In genomic region chr6:32397133-32397730, GRCm38 (mm10) we compare ENCODE assay signal across 8 mouse cellular contexts.
A peak's percentile ranks its signal among the peaks of the same experiment; 100 is the strongest.
DNase-seq lines count a peak whose midpoint lies in the region; ATAC-seq lines count a peak whose summit lies in the region.

No protein-coding gene starts in this region.

- H3K9ac ChIP-seq in hindbrain, embryonic 12.5 days: no peak overlapping the region
- H3K9ac ChIP-seq in embryonic facial prominence, embryonic 14.5 days (ENCODE audit: low read depth, low read length): no peak overlapping the region
- no peak overlapping the region for H3K9ac ChIP-seq in kidney, embryonic 14.5 days (ENCODE audit: low read depth, low read length)
- 0 out of 2 replicates have a peak overlapping the region, but pooled peaks have one; percentile 12 for H3K9ac ChIP-seq in limb, embryonic 12.5 days (replicated peaks)

- ATAC-seq in hindbrain, embryonic 12.5 days (ENCODE audit: low FRiP score): no peak
- peak; percentile 47; the same call in 1 of the 2 replicates for ATAC-seq in embryonic facial prominence, embryonic 14.5 days (ENCODE audit: low read depth)
- ATAC-seq in kidney, embryonic 14.5 days (ENCODE audit: low FRiP score, low TSS enrichment): peak; percentile 86
- no peak for ATAC-seq in limb, embryonic 12.5 days (ENCODE audit: insufficient number of reproducible peaks, insufficient read depth, low FRiP score, low TSS enrichment, low read depth)
- ATAC-seq in CD4-positive, CD25-positive, alpha-beta regulatory T cell, adult 4 months: no peak

- H3K36me3 ChIP-seq in hindbrain, embryonic 10.5 days: no peaks in the 10 kb centered on the region
- H3K36me3 ChIP-seq in hindbrain, embryonic 12.5 days: no peaks in the 10 kb centered on the region
- no peaks in the 10 kb centered on the region for H3K36me3 ChIP-seq in embryonic facial prominence, embryonic 14.5 days (ENCODE audit: control insufficient read depth, insufficient read depth, low read length)
- H3K36me3 ChIP-seq in kidney, embryonic 14.5 days (ENCODE audit: control insufficient read depth, insufficient read depth, low read length): no peaks in the 10 kb centered on the region
- no peaks in the 10 kb centered on the region for H3K36me3 ChIP-seq in limb, embryonic 12.5 days

- peak; percentile 45 for DNase-seq in hindbrain, embryonic 10.5 days (ENCODE audit: low spot score)
- DNase-seq in embryonic facial prominence, embryonic 14.5 days (ENCODE audit: low spot score): peak; percentile 70
- peak; percentile 95 for DNase-seq in heart, adult 9 months (ENCODE audit: low spot score in 2 of 2)
- DNase-seq in ovary, postnatal 14 days (ENCODE audit: low spot score): peak; percentile 85

- no peak overlapping the region for H3K4me2 ChIP-seq in hindbrain, embryonic 12.5 days (replicated peaks)
- H3K4me2 ChIP-seq in embryonic facial prominence, embryonic 14.5 days (ENCODE audit: low read depth, low read length): no peak overlapping the region
- H3K4me2 ChIP-seq in kidney, embryonic 14.5 days (replicated peaks; ENCODE audit: low read depth, low read length): no peak overlapping the region
- H3K4me2 ChIP-seq in limb, embryonic 12.5 days: no peak overlapping the region

- H3K27ac ChIP-seq in hindbrain, embryonic 10.5 days: peak overlapping the region; percentile 64
- H3K27ac ChIP-seq in hindbrain, embryonic 12.5 days: no peak overlapping the region
- no peak overlapping the region for H3K27ac ChIP-seq in embryonic facial prominence, embryonic 14.5 days (replicated peaks; ENCODE audit: low read depth, low read length)
- no peak overlapping the region for H3K27ac ChIP-seq in kidney, embryonic 14.5 days (ENCODE audit: low read depth, low read length)
- peak overlapping the region; percentile 53 for H3K27ac ChIP-seq in limb, embryonic 12.5 days

- no peaks in the 10 kb centered on the region for H3K27me3 ChIP-seq in hindbrain, embryonic 10.5 days (ENCODE audit: insufficient read depth, poor library complexity, severe bottlenecking)
- H3K27me3 ChIP-seq in hindbrain, embryonic 12.5 days: no peaks in the 10 kb centered on the region
- no peaks in the 10 kb centered on the region for H3K27me3 ChIP-seq in embryonic facial prominence, embryonic 14.5 days (replicated peaks; ENCODE audit: control insufficient read depth, insufficient read depth, low read length)
- no peaks in the 10 kb centered on the region for H3K27me3 ChIP-seq in kidney, embryonic 14.5 days (ENCODE audit: control insufficient read depth, insufficient read depth, low read length)
- no peaks in the 10 kb centered on the region for H3K27me3 ChIP-seq in limb, embryonic 12.5 days

- H3K9me3 ChIP-seq in hindbrain, embryonic 10.5 days: no peaks in the 10 kb centered on the region
- H3K9me3 ChIP-seq in hindbrain, embryonic 12.5 days (replicated peaks): no peaks in the 10 kb centered on the region
- no peaks in the 10 kb centered on the region for H3K9me3 ChIP-seq in embryonic facial prominence, embryonic 14.5 days (ENCODE audit: control insufficient read depth, low read length)
- no peaks in the 10 kb centered on the region for H3K9me3 ChIP-seq in kidney, embryonic 14.5 days (ENCODE audit: control insufficient read depth, low read length)
- no peaks in the 10 kb centered on the region for H3K9me3 ChIP-seq in limb, embryonic 12.5 days

- no peak overlapping the region for H3K4me3 ChIP-seq in hindbrain, embryonic 10.5 days
- H3K4me3 ChIP-seq in hindbrain, embryonic 12.5 days: no peak overlapping the region
- H3K4me3 ChIP-seq in embryonic facial prominence, embryonic 14.5 days (ENCODE audit: low read depth, low read length): no peak overlapping the region
- H3K4me3 ChIP-seq in kidney, embryonic 14.5 days (ENCODE audit: low read length): no peak overlapping the region
- no peak overlapping the region for H3K4me3 ChIP-seq in limb, embryonic 12.5 days (replicated peaks)

- WGBS in hindbrain, embryonic 10.5 days: 54% methylated on average over 6 of the region's 6 CpGs
- 45% methylated on average over 6 of the region's 6 CpGs for WGBS in hindbrain, embryonic 12.5 days
- 22% methylated on average over 6 of the region's 6 CpGs for WGBS in embryonic facial prominence, embryonic 14.5 days
- WGBS in kidney, embryonic 14.5 days: 44% methylated on average over 6 of the region's 6 CpGs
- 46% methylated on average over 6 of the region's 6 CpGs for WGBS in limb, embryonic 12.5 days

- H3K4me1 ChIP-seq in hindbrain, embryonic 10.5 days (replicated peaks): peaks cover 13% of the 10 kb centered on the region
- H3K4me1 ChIP-seq in hindbrain, embryonic 12.5 days: peaks cover 8% of the 10 kb centered on the region; the same call in 1 of the 2 replicates
- peaks cover 8% of the 10 kb centered on the region for H3K4me1 ChIP-seq in embryonic facial prominence, embryonic 14.5 days (ENCODE audit: control insufficient read depth, insufficient read depth, low read length)
- no peaks in the 10 kb centered on the region for H3K4me1 ChIP-seq in kidney, embryonic 14.5 days (ENCODE audit: control insufficient read depth, insufficient read depth, low read length)
- H3K4me1 ChIP-seq in limb, embryonic 12.5 days (replicated peaks): peaks cover 8% of the 10 kb centered on the region

Comparison
In these comparisons a context has a peak if more than half of its experiments do, and no peak if none do; other contexts are left out.
1. H3K27ac ChIP-seq: peak in hindbrain, embryonic 10.5 days (single experiment) and limb, embryonic 12.5 days (single experiment); none in hindbrain, embryonic 12.5 days (single experiment), embryonic facial prominence, embryonic 14.5 days (single experiment) and kidney, embryonic 14.5 days (single experiment).
2. DNase-seq: peak in every context shown above with its lines; median percentile 95 in heart, adult 9 months; 85 in ovary, postnatal 14 days; 70 in embryonic facial prominence, embryonic 14.5 days; 45 in hindbrain, embryonic 10.5 days.
3. ATAC-seq: peak in embryonic facial prominence, embryonic 14.5 days (single experiment) and kidney, embryonic 14.5 days (single experiment); none in hindbrain, embryonic 12.5 days (single experiment), limb, embryonic 12.5 days (single experiment) and CD4-positive, CD25-positive, alpha-beta regulatory T cell, adult 4 months (single experiment).